Mouse (Mus musculus): ENCODE measurements at regions not wholly inside any gene's neighbourhood (a gene's known extent, or its start where the extent isn't known, plus 50 kb on each side); places are given as distances from the start of the nearest gene placed in this dataset.

- DNase-seq (ENCODE audit: low spot score) = no peak
Measured at GRCm38 (mm10) chr2:75496606-75497240, 162.3 kb upstream of the Hnrnpa3 start.

GRCm38 (mm10) chr2:75510223-75510622 is 148.8 kb upstream of the Hnrnpa3 start:
- no peak for DNase-seq (ENCODE audit: low spot score)

- no peak for DNase-seq (ENCODE audit: low spot score)
Measured at GRCm38 (mm10) chr2:75512422-75513170, 146.5 kb upstream of the Hnrnpa3 start.

- no peak for DNase-seq (ENCODE audit: low spot score)
Measured at GRCm38 (mm10) chr2:75514171-75514570, 144.9 kb upstream of the Hnrnpa3 start.

GRCm38 (mm10) chr2:75516223-75516622 is 142.8 kb upstream of the Hnrnpa3 start:
- DNase-seq (ENCODE audit: low spot score) = no peak

GRCm38 (mm10) chr2:75517096-75517495 is 142.0 kb upstream of the Hnrnpa3 start:
- no peak for DNase-seq (ENCODE audit: low spot score)

GRCm38 (mm10) chr2:75518607-75519006 is 140.5 kb upstream of the Hnrnpa3 start:
- no peak for DNase-seq (ENCODE audit: low spot score)

- DNase-seq (ENCODE audit: low spot score) = no peak
Measured at GRCm38 (mm10) chr2:75525562-75525961, 133.5 kb upstream of the Hnrnpa3 start.

GRCm38 (mm10) chr2:75528706-75529105 is 130.4 kb upstream of the Hnrnpa3 start:
- DNase-seq (ENCODE audit: low spot score) = no peak

- DNase-seq (ENCODE audit: low spot score) = no peak
Measured at GRCm38 (mm10) chr2:75538114-75538513, 120.9 kb upstream of the Hnrnpa3 start.

- DNase-seq (ENCODE audit: low spot score) = no peak
Measured at GRCm38 (mm10) chr2:75539726-75540125, 119.3 kb upstream of the Hnrnpa3 start.

GRCm38 (mm10) chr2:75542331-75542730 is 116.7 kb upstream of the Hnrnpa3 start:
- DNase-seq (ENCODE audit: low spot score) = no peak

GRCm38 (mm10) chr2:75542781-75543180 is 116.3 kb upstream of the Hnrnpa3 start:
- DNase-seq (ENCODE audit: low spot score) = no peak

GRCm38 (mm10) chr2:75545971-75546370 is 113.1 kb upstream of the Hnrnpa3 start:
- DNase-seq (ENCODE audit: low spot score) = no peak

GRCm38 (mm10) chr2:75555676-75556075 is 103.4 kb upstream of the Hnrnpa3 start:
- no peak for DNase-seq (ENCODE audit: low spot score)

- no peak for DNase-seq (ENCODE audit: low spot score)
Measured at GRCm38 (mm10) chr2:75556744-75557143, 102.3 kb upstream of the Hnrnpa3 start.

GRCm38 (mm10) chr2:75557392-75557791 is 101.7 kb upstream of the Hnrnpa3 start:
- no peak for DNase-seq (ENCODE audit: low spot score)

- DNase-seq (ENCODE audit: low spot score) = no peak
Measured at GRCm38 (mm10) chr2:75559920-75560319, 99.1 kb upstream of the Hnrnpa3 start.

- no peak for DNase-seq (ENCODE audit: low spot score)
Measured at GRCm38 (mm10) chr2:75563253-75563913, 95.7 kb upstream of the Hnrnpa3 start.

GRCm38 (mm10) chr2:75564809-75565208 is 94.3 kb upstream of the Hnrnpa3 start:
- DNase-seq (ENCODE audit: low spot score) = no peak

- DNase-seq (ENCODE audit: low spot score) = no peak
Measured at GRCm38 (mm10) chr2:75567131-75567530, 91.9 kb upstream of the Hnrnpa3 start.

- no peak for DNase-seq (ENCODE audit: low spot score)
Measured at GRCm38 (mm10) chr2:75569756-75570155, 89.3 kb upstream of the Hnrnpa3 start.

- DNase-seq (ENCODE audit: low spot score) = no peak
Measured at GRCm38 (mm10) chr2:75570246-75570645, 88.8 kb upstream of the Hnrnpa3 start.
